Comparison of ENCODE assay signal across 14 mouse cellular contexts in the genomic region with DNA sequence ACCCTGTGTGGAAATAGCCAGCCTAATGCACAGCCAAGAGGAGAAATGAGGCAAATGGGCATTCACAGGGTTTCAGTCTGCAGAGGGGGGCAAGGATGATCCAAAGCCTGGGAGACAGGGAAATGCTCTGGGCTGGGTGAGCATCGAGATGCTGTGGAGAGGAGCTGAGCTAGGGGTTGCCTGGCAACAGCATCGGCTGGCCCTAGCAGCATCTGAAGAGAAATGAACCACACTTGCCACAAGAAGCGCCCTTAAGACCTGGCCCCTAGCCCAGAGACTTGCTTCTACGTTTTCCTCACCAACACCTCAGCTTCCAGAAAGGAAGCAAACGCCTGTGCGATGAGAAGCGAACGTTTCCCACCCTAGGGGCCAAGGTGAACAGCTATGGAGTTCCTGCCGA. TPM values are rescaled to one million over a fixed set of nuclear protein-coding genes. Genes with fewer than 3 reads are reported as not detected.
DNase-seq lines count a peak whose midpoint lies in the region; ATAC-seq lines count a peak whose summit lies in the region.
"Had no signal": no experiment of that assay in that cellular context is flagged by ENCODE, and none has a peak within 500 bp of the region (broad histone marks: within the 10 kb centered on the region; RNA-seq: fewer than 3 reads in every experiment).

No protein-coding gene starts in this region.

- peaks cover 19% of the 10 kb centered on the region; the same call in 1 of the 2 replicates for H3K27me3 ChIP-seq in hindbrain, embryonic 14.5 days (ENCODE audit: control insufficient read depth, insufficient read depth, low read length)
- peaks cover 28% of the 10 kb centered on the region for H3K27me3 ChIP-seq in limb, embryonic 13.5 days
- H3K27me3 ChIP-seq in neural tube, embryonic 15.5 days (replicated peaks), result peaks cover 16% of the 10 kb centered on the region

- peaks cover 13% of the 10 kb centered on the region for H3K4me1 ChIP-seq in hindbrain, embryonic 14.5 days (replicated peaks; ENCODE audit: control insufficient read depth, insufficient read depth, low read length)
- peaks cover 35% of the 10 kb centered on the region for H3K4me1 ChIP-seq in limb, embryonic 13.5 days
- peaks cover 17% of the 10 kb centered on the region for H3K4me1 ChIP-seq in neural tube, embryonic 15.5 days

- intact Hi-C loops in left cerebral cortex, postnatal 14 days (cut with DNase I), result no loop called here

- peak; percentile 52; the same call in 1 of the 2 replicates for ATAC-seq in hindbrain, embryonic 14.5 days (ENCODE audit: low FRiP score)
- no peak for ATAC-seq in limb, embryonic 13.5 days (ENCODE audit: low FRiP score, low read depth)
- peak; percentile 67 for ATAC-seq in neural tube, embryonic 15.5 days (ENCODE audit: low FRiP score)

- no peak overlapping the region for H3K9ac ChIP-seq in hindbrain, embryonic 14.5 days
- 0 out of 2 replicates have a peak overlapping the region, but pooled peaks have one; percentile 9 for H3K9ac ChIP-seq in limb, embryonic 13.5 days
- H3K9ac ChIP-seq in neural tube, embryonic 15.5 days (replicated peaks), result no peak overlapping the region; the same call in 1 of the 2 replicates
- H3K9ac ChIP-seq: liver, embryonic 15.5 days had no signal

- H3K27ac ChIP-seq in hindbrain, embryonic 14.5 days, result no peak overlapping the region
- no peak overlapping the region for H3K27ac ChIP-seq in limb, embryonic 13.5 days
- H3K27ac ChIP-seq in neural tube, embryonic 15.5 days (replicated peaks), result no peak overlapping the region
- H3K27ac ChIP-seq: left cerebral cortex, adult 2 months; liver, embryonic 15.5 days had no signal

- 39% methylated on average over 9 of the region's 9 CpGs for WGBS in hindbrain, embryonic 14.5 days
- WGBS in limb, embryonic 13.5 days, result 54% methylated on average over 9 of the region's 9 CpGs
- WGBS in neural tube, embryonic 15.5 days, result 36% methylated on average over 9 of the region's 9 CpGs

- H3K9me3 ChIP-seq in hindbrain, embryonic 14.5 days (ENCODE audit: control insufficient read depth, low read length), result no peaks in the 10 kb centered on the region
- H3K9me3 ChIP-seq in limb, embryonic 13.5 days, result no peaks in the 10 kb centered on the region
- H3K9me3 ChIP-seq in neural tube, embryonic 15.5 days (replicated peaks), result no peaks in the 10 kb centered on the region
- H3K9me3 ChIP-seq: liver, embryonic 15.5 days had no signal

- no peaks in the 10 kb centered on the region for H3K36me3 ChIP-seq in hindbrain, embryonic 14.5 days (replicated peaks; ENCODE audit: control insufficient read depth, insufficient read depth)
- no peaks in the 10 kb centered on the region for H3K36me3 ChIP-seq in limb, embryonic 13.5 days
- H3K36me3 ChIP-seq in neural tube, embryonic 15.5 days, result no peaks in the 10 kb centered on the region
- H3K36me3 ChIP-seq: liver, embryonic 15.5 days had no signal

- H3K4me3 ChIP-seq in hindbrain, embryonic 14.5 days (replicated peaks; ENCODE audit: low read length), result no peak overlapping the region
- no peak overlapping the region for H3K4me3 ChIP-seq in limb, embryonic 13.5 days
- no peak overlapping the region for H3K4me3 ChIP-seq in neural tube, embryonic 15.5 days (replicated peaks)
- H3K4me3 ChIP-seq: left cerebral cortex, adult 2 months; liver, embryonic 15.5 days had no signal

- peak; percentile 54 to 73 for DNase-seq in left cerebral cortex, postnatal 14 days (ENCODE audit: low spot score in 2 of 2)
- DNase-seq in left cerebral cortex, adult 11 months (ENCODE audit: low spot score), result no peak
- no peak for DNase-seq in hindbrain, embryonic 14.5 days (ENCODE audit: low spot score)
- DNase-seq in kidney, postnatal 25 days, result no peak
- no peak for DNase-seq in thymus, postnatal 4 days
- DNase-seq: adrenal gland, postnatal 14 days; cerebellum, adult 11 months; embryo, embryonic 11 days; gastrocnemius, postnatal 14 days; kidney, adult 8-10 months had no signal

- H3K4me2 ChIP-seq in hindbrain, embryonic 14.5 days (replicated peaks), result no peak overlapping the region
- no peak overlapping the region for H3K4me2 ChIP-seq in limb, embryonic 13.5 days (replicated peaks)
- peak overlapping the region; percentile 20; the same call in 1 of the 2 replicates for H3K4me2 ChIP-seq in neural tube, embryonic 15.5 days
- H3K4me2 ChIP-seq: liver, embryonic 15.5 days had no signal

RNA-seq across cellular contexts. Expression of gene Rplp1, which starts 11.9 kb away (rescaled TPM):
- total RNA-seq in left cerebral cortex, postnatal 14 days (2021), result 1,000 to 10,000 TPM; 1,411 to 1,467 TPM
- polyA plus RNA-seq in hindbrain, embryonic 14.5 days (2014; fragmentation: Nextera tagmentation; extraction: Ambion mirVana), result 1,005 and 1,169 TPM in 2 replicates
- polyA plus RNA-seq in limb, embryonic 13.5 days (2015; fragmentation: Nextera tagmentation; extraction: Ambion mirVana), result 1,317 and 1,413 TPM in 2 replicates
- 998 and 1,098 TPM in 2 replicates for polyA plus RNA-seq in neural tube, embryonic 15.5 days (2015; fragmentation: Nextera tagmentation; extraction: Ambion mirVana)

RNA-seq across cellular contexts. Expression of gene Kif23, which starts 44.1 kb away (rescaled TPM):
- total RNA-seq in left cerebral cortex, postnatal 14 days (2021), result 1 to 10 TPM; 1.9 to 2.0 TPM
- 14.3 and 17.0 TPM in 2 replicates for polyA plus RNA-seq in hindbrain, embryonic 14.5 days (2014; fragmentation: Nextera tagmentation; extraction: Ambion mirVana)
- 112 and 116 TPM in 2 replicates for polyA plus RNA-seq in limb, embryonic 13.5 days (2015; fragmentation: Nextera tagmentation; extraction: Ambion mirVana)
- polyA plus RNA-seq in neural tube, embryonic 15.5 days (2015; fragmentation: Nextera tagmentation; extraction: Ambion mirVana), result 12.3 and 33.6 TPM in 2 replicates

Comparison
In these comparisons a context has a peak if more than half of its experiments do, and no peak if none do; other contexts are left out.
1. DNase-seq: peak in left cerebral cortex, postnatal 14 days (2 of 2); none in left cerebral cortex, adult 11 months (single experiment), hindbrain, embryonic 14.5 days (single experiment), kidney, postnatal 25 days (0 of 2) and thymus, postnatal 4 days (single experiment).